Mouse (Mus musculus) liver, embryonic 16.5 days (tissue): ENCODE measurements around the gene Nell1. TPM values are rescaled to one million over a fixed set of nuclear protein-coding genes. Genes with fewer than 3 reads are reported as not detected.

Source experiments
- ATAC-seq: fragments of 200-750 bp; cut with Nextera tagmentation; 2 replicates; pipeline ENCODE4 v1.8.0; 2017; ENCODE audit warnings: low read depth, mild to moderate bottlenecking, moderate number of reproducible peaks, moderate library complexity
- H3K27ac ChIP-seq: fragments of 300-500 bp; sonication (generic); 2 replicates; pipeline ENCODE4 v1.5.1; 2014; ENCODE audit warnings: mild to moderate bottlenecking, low read length
- H3K27me3 ChIP-seq: fragments of 300-500 bp; sonication (generic); 2 replicates; pipeline ENCODE4 v1.6.1; 2014; ENCODE audit warnings: low read depth, low read length, mixed read lengths; ENCODE audit not compliant: control insufficient read depth, insufficient read depth
- H3K36me3 ChIP-seq: fragments of 300-500 bp; sonication (generic); 2 replicates; pipeline ENCODE4 v1.6.1; 2014; ENCODE audit warnings: mild to moderate bottlenecking; ENCODE audit not compliant: control insufficient read depth, insufficient read depth
- H3K4me1 ChIP-seq: fragments of 300-500 bp; sonication (generic); 2 replicates; pipeline ENCODE4 v1.6.1; 2014; ENCODE audit warnings: low read depth, low read length, mixed read lengths; ENCODE audit not compliant: control insufficient read depth
- H3K4me2 ChIP-seq: fragments of 300-500 bp; sonication (generic); 2 replicates; pipeline ENCODE4 v1.6.1; 2014; ENCODE audit warnings: low read depth, low read length, mixed read lengths
- H3K4me3 ChIP-seq: fragments of 300-500 bp; sonication (generic); 2 replicates; pipeline ENCODE4 v1.5.1; 2014; ENCODE audit warnings: low read depth, mild to moderate bottlenecking, low read length
- H3K9ac ChIP-seq: fragments of 300-500 bp; sonication (generic); 2 replicates; pipeline ENCODE4 v1.6.1; 2014; ENCODE audit warnings: low read depth, low read length
- H3K9me3 ChIP-seq: fragments of 300-500 bp; sonication (generic); replicated peaks from 2 replicates; pipeline ENCODE4 v1.6.1; 2016; ENCODE audit warnings: low read length; ENCODE audit not compliant: control insufficient read depth
- WGBS: fragments of 180-500 bp; shearing (Covaris S2); extraction: QIAGEN DNeasy Blood & Tissue Kit; methylation state at CpG from one replicate; pipeline ENCODE4 v1.1.7; 2014; ENCODE audit not compliant: insufficient replicate concordance; 5-methylcytosine and 5-hydroxymethylcytosine counted together
- polyA plus RNA-seq: library from polyadenylated mRNA; unstranded; fragments of >200 nt; fragmentation: Nextera tagmentation; extraction: Ambion mirVana; gene quantifications from 2 replicates; pipeline ENCODE4 v1.2.1, GENCODE M21; 2015

Nell1 gene
- polyA plus RNA-seq, 1 experiment from 2014 or later: 0.07 TPM

GRCm38 (mm10) chr7:50422422-50423195, 447.9 kb downstream of the Nell1 start:
- Histone ChIP-seq H3K4me3 (no peak overlapping the region), H3K36me3 (no peaks in the 10 kb centered on the region), H3K4me1 (no peaks in the 10 kb centered on the region), H3K9ac (no peak overlapping the region), H3K27ac (no peak overlapping the region), H3K27me3 (no peaks in the 10 kb centered on the region), H3K9me3 (no peaks in the 10 kb centered on the region), H3K4me2 (no peak overlapping the region)
- ATAC-seq: no peak
- 56% methylated on average over 1 of the region's 1 CpGs for WGBS

GRCm38 (mm10) chr7:50429725-50430124, 455.1 kb downstream of the Nell1 start:
- H3K27me3 ChIP-seq: no peaks in the 10 kb centered on the region
- ATAC-seq: no peak

DNA sequence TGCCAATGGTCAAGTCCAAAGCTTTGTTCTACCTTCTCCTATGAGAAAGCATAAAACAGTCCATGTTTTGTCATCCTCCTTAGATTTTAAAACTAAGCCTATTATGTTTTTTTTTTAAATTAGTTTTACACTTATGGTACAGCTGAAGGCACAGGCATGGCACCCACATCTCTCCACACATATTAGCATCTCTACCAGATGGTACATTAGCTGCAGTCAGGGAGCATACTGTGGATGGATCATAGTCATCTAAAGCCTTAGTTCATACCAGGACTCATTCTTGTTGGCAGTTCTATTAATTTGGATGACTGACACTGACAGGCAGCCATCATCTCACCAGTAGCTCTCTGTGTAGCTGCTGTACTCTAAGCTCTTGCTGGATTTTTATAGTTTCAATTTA, 466.6 kb downstream of the Nell1 start:
- Histone ChIP-seq H3K4me1 (no peaks in the 10 kb centered on the region), H3K4me3 (no peak overlapping the region), H3K27me3 (no peaks in the 10 kb centered on the region), H3K9ac (no peak overlapping the region), H3K27ac (no peak overlapping the region), H3K9me3 (no peaks in the 10 kb centered on the region), H3K4me2 (no peak overlapping the region), H3K36me3 (no peaks in the 10 kb centered on the region)
- ATAC-seq: no peak

More at GRCm38 (mm10) chr7:50429725-50430124, 455.1 kb downstream of the Nell1 start:
- 48% methylated on average over 5 of the region's 5 CpGs for WGBS
- Histone ChIP-seq H3K9me3 (no peaks in the 10 kb centered on the region), H3K4me3 (no peak overlapping the region), H3K4me1 (no peaks in the 10 kb centered on the region), H3K36me3 (no peaks in the 10 kb centered on the region), H3K4me2 (no peak overlapping the region), H3K9ac (no peak overlapping the region), H3K27ac (no peak overlapping the region)

DNA sequence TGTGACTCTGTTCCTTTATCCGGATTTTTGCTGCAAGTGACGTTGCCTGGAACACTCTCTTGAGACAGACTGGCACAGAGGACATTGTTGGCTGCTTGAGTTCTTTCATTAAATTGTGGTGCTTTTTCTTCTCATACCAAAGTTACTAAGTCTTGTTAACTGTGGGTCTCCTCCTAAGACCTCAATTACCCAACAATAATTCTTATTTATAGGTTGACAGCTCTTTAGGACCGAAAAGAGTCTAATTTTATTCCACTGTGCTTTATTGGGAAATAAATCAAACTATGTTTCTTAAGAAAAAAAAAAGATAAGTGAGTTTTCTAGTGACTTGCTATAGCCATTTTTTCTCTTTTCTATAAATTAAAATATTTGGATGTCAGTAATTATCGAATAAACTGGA, 472.7 kb downstream of the Nell1 start:
- 65% methylated on average over 4 of the region's 4 CpGs for WGBS
- no peak for ATAC-seq
- no peaks in the 10 kb centered on the region for H3K36me3 ChIP-seq

GRCm38 (mm10) chr7:50467742-50468141, 493.1 kb downstream of the Nell1 start:
- Histone ChIP-seq H3K4me1 (no peaks in the 10 kb centered on the region), H3K9ac (no peak overlapping the region), H3K27ac (no peak overlapping the region), H3K4me3 (no peak overlapping the region), H3K9me3 (no peaks in the 10 kb centered on the region), H3K36me3 (no peaks in the 10 kb centered on the region), H3K27me3 (no peaks in the 10 kb centered on the region), H3K4me2 (no peak overlapping the region)
- ATAC-seq: no peak
- 75% methylated on average over 6 of the region's 6 CpGs for WGBS

More for the DNA sequence above, 472.7 kb downstream of the Nell1 start:
- H3K4me2 ChIP-seq: no peak overlapping the region
- no peak overlapping the region for H3K27ac ChIP-seq
- H3K4me3 ChIP-seq: no peak overlapping the region
- H3K4me1 ChIP-seq: no peaks in the 10 kb centered on the region
- H3K9ac ChIP-seq: no peak overlapping the region
- H3K9me3 ChIP-seq: no peaks in the 10 kb centered on the region
- no peaks in the 10 kb centered on the region for H3K27me3 ChIP-seq

DNA sequence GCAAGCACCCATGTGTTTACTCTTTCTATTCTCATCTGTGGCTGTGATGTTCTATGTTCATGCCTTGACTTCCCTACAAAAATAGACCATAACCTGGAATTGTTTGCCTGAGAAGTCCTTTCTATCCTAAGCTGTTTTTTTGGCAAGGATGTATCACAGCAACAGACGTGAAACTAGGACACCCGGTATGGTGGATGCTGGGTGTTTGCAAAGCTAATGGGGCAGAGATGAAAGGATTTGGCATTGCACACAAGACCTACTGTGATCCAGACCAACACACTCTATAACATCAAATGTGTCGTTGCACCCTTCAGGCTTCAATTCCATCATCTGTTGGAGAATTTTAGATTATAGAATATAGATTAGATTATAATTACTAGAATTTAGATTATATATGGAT, 495.9 kb downstream of the Nell1 start:
- no peak overlapping the region for H3K4me3 ChIP-seq
- no peaks in the 10 kb centered on the region for H3K4me1 ChIP-seq
- H3K36me3 ChIP-seq: no peaks in the 10 kb centered on the region
- no peak overlapping the region for H3K4me2 ChIP-seq
- H3K9me3 ChIP-seq: no peaks in the 10 kb centered on the region
- H3K9ac ChIP-seq: no peak overlapping the region
- 65% methylated on average over 3 of the region's 3 CpGs for WGBS
- ATAC-seq: no peak
- H3K27ac ChIP-seq: no peak overlapping the region
- H3K27me3 ChIP-seq: no peaks in the 10 kb centered on the region

- Histone ChIP-seq H3K9me3 (no peaks in the 10 kb centered on the region), H3K27ac (no peak overlapping the region), H3K27me3 (no peaks in the 10 kb centered on the region), H3K4me2 (no peak overlapping the region), H3K9ac (no peak overlapping the region), H3K36me3 (no peaks in the 10 kb centered on the region), H3K4me3 (no peak overlapping the region), H3K4me1 (no peaks in the 10 kb centered on the region)
- WGBS: 65% methylated on average over 4 of the region's 4 CpGs
- no peak for ATAC-seq
These were observed 507.3 kb downstream of the Nell1 start for GRCm38 (mm10) chr7:50482011-50482410.

DNA sequence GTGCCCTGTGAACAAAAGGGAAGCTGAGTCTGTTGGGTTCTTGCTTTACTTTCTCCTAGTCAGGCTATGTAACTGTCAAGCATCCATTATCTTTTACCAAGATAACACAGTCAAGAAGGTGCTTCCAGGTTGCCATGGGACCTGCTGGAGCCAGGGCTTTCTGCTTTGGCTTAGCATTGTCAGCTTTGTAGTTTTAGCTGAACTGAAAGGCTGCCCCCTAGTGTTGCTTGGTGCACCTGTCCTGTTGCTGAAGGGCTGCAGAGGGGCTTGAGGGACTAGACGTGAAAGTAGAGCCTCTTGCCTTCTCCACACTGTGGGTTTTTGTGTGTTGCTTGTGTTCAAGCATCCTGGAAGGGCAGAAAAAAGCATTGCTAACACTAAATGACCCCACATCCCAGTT, 510.6 kb downstream of the Nell1 start:
- H3K9ac ChIP-seq: no peak overlapping the region
- 11% methylated on average over 1 of the region's 1 CpGs for WGBS
- H3K4me1 ChIP-seq: no peaks in the 10 kb centered on the region
- no peaks in the 10 kb centered on the region for H3K9me3 ChIP-seq
- no peaks in the 10 kb centered on the region for H3K36me3 ChIP-seq
- H3K27ac ChIP-seq: no peak overlapping the region
- H3K27me3 ChIP-seq: no peaks in the 10 kb centered on the region
- ATAC-seq: no peak
- H3K4me3 ChIP-seq: no peak overlapping the region
- H3K4me2 ChIP-seq: no peak overlapping the region

- no peak overlapping the region for H3K9ac ChIP-seq
- ATAC-seq: no peak
- no peaks in the 10 kb centered on the region for H3K9me3 ChIP-seq
- no peak overlapping the region for H3K27ac ChIP-seq
- 63% methylated on average over 4 of the region's 4 CpGs for WGBS
- H3K36me3 ChIP-seq: no peaks in the 10 kb centered on the region
- no peak overlapping the region for H3K4me2 ChIP-seq
- H3K27me3 ChIP-seq: no peaks in the 10 kb centered on the region
- H3K4me3 ChIP-seq: no peak overlapping the region
- no peaks in the 10 kb centered on the region for H3K4me1 ChIP-seq
These were observed 512.3 kb downstream of the Nell1 start for GRCm38 (mm10) chr7:50486884-50487420.
